ENCODE assay signal across 8 mouse cellular contexts in genomic region chr2:130283854-130284654, GRCm38 (mm10). TPM values are rescaled to one million over a fixed set of nuclear protein-coding genes. Genes with fewer than 3 reads are reported as not detected.
DNase-seq lines count a peak whose midpoint lies in the region; ATAC-seq and TF ChIP-seq lines count a peak whose summit lies in the region.

TSS of gene Idh3b (minus strand) at chr2:130284547.

- DNase-seq in c-Kit-negative CD71-positive TER-119-positive erythroid progenitor cells, embryonic 14.5 days (ENCODE audit: low read depth, low spot score) = peak; percentile 60
- DNase-seq in forebrain, embryonic 10.5 days (ENCODE audit: extremely low spot score, low spot score) = peak; percentile 90
- peak; percentile 95 for DNase-seq in kidney, postnatal 10 days
- DNase-seq in liver, embryonic 11.5 days (ENCODE audit: low spot score) = peak; percentile 91
- peak; percentile 83 to 93 for DNase-seq in spleen, postnatal 4 days (ENCODE audit: low spot score in 2 of 2)

- no peaks in the 10 kb centered on the region for H3K27me3 ChIP-seq in forebrain, embryonic 10.5 days (ENCODE audit: poor library complexity, severe bottlenecking)
- H3K27me3 ChIP-seq in heart, embryonic 14.5 days (ENCODE audit: control insufficient read depth, insufficient read depth, low read length) = no peaks in the 10 kb centered on the region
- H3K27me3 ChIP-seq in liver, embryonic 11.5 days (replicated peaks; ENCODE audit: control insufficient read depth, insufficient read depth, low read length) = no peaks in the 10 kb centered on the region
- H3K27me3 ChIP-seq in myocyte (ENCODE audit: control insufficient read depth, insufficient read depth, insufficient read length) = no peaks in the 10 kb centered on the region

- peak; percentile 93 for ATAC-seq in CD4-positive, CD25-positive, alpha-beta regulatory T cell, adult 4 months
- peak; percentile 74 for ATAC-seq in heart, embryonic 14.5 days (ENCODE audit: insufficient number of reproducible peaks, insufficient read depth, low FRiP score, low read depth)
- ATAC-seq in liver, embryonic 11.5 days (replicated peaks; ENCODE audit: low FRiP score) = peak; percentile 79

- TF ChIP-seq POLR2A in myocyte (IDR thresholded peaks at IDR 0.05; ENCODE audit: insufficient read length, low read depth) = peak; percentile 97

- peak within 1 kb of the TSS; percentile 91 for H3K27ac ChIP-seq in forebrain, embryonic 10.5 days
- H3K27ac ChIP-seq in heart, embryonic 14.5 days (replicated peaks in 1 of 2; ENCODE audit: control insufficient read depth in 1 of 2, insufficient read depth in 1 of 2, low read depth in 2 of 2, low read length in 2 of 2) = peak within 1 kb of the TSS; percentile 74 to 88
- peak within 1 kb of the TSS; percentile 73 for H3K27ac ChIP-seq in liver, embryonic 11.5 days (ENCODE audit: low read depth, low read length)

- peak within 1 kb of the TSS; percentile 89 for H3K9ac ChIP-seq in heart, embryonic 14.5 days (ENCODE audit: low read length)
- peak within 1 kb of the TSS; percentile 83 for H3K9ac ChIP-seq in liver, embryonic 11.5 days (ENCODE audit: low read depth, low read length)

- peak within 1 kb of the TSS; percentile 80 for H3K4me3 ChIP-seq in forebrain, embryonic 10.5 days
- H3K4me3 ChIP-seq in heart, embryonic 14.5 days (ENCODE audit: control insufficient read depth in 1 of 2, insufficient read depth in 1 of 2, low read depth in 1 of 2, low read length in 2 of 2) = peak within 1 kb of the TSS; percentile 52 to 95
- H3K4me3 ChIP-seq in liver, embryonic 11.5 days (ENCODE audit: low read depth, low read length) = peak within 1 kb of the TSS; percentile 86
- H3K4me3 ChIP-seq in myocyte = peak within 1 kb of the TSS; percentile 97

- WGBS in forebrain, embryonic 10.5 days = under 1% methylated on average over 51 of the region's 51 CpGs
- WGBS in heart, embryonic 14.5 days = under 1% methylated on average over 51 of the region's 51 CpGs
- 1% methylated on average over 51 of the region's 51 CpGs for WGBS in liver, embryonic 11.5 days

- peak within 1 kb of the TSS; percentile 74 for H3ac ChIP-seq in myocyte (ENCODE audit: control insufficient read depth, insufficient read length)

- peaks cover 37% of the 10 kb centered on the region for H3K36me3 ChIP-seq in forebrain, embryonic 10.5 days (replicated peaks)
- peaks cover 40% of the 10 kb centered on the region for H3K36me3 ChIP-seq in heart, embryonic 14.5 days (ENCODE audit: control insufficient read depth, insufficient read depth, low read length)
- H3K36me3 ChIP-seq in liver, embryonic 11.5 days (ENCODE audit: control insufficient read depth, insufficient read depth, low read length) = peaks cover 21% of the 10 kb centered on the region; the same call in 1 of the 2 replicates
- H3K36me3 ChIP-seq in myocyte (ENCODE audit: control insufficient read depth, insufficient read depth) = peaks cover 17% of the 10 kb centered on the region

- peaks cover 21% of the 10 kb centered on the region for H3K4me1 ChIP-seq in forebrain, embryonic 10.5 days
- H3K4me1 ChIP-seq in heart, embryonic 14.5 days (ENCODE audit: control insufficient read depth in 2 of 2, insufficient read depth in 2 of 2, low read length in 2 of 2) = peaks cover 3 to 13% of the 10 kb centered on the region in 2 experiments; a peak in 3 of 4 replicates
- H3K4me1 ChIP-seq in liver, embryonic 11.5 days (replicated peaks; ENCODE audit: control insufficient read depth, insufficient read depth, low read length) = peaks cover 7% of the 10 kb centered on the region; the same call in 1 of the 2 replicates

- peak within 1 kb of the TSS; percentile 78 for H3K4me2 ChIP-seq in heart, embryonic 14.5 days (ENCODE audit: low read length)
- H3K4me2 ChIP-seq in liver, embryonic 11.5 days = peak within 1 kb of the TSS; percentile 81
- peak within 1 kb of the TSS; percentile 84 for H3K4me2 ChIP-seq in myocyte (ENCODE audit: low read depth)

- peaks cover 33% of the 10 kb centered on the region for H3K79me2 ChIP-seq in myocyte (ENCODE audit: control insufficient read depth, insufficient read depth)

- no peaks in the 10 kb centered on the region for H3K9me3 ChIP-seq in forebrain, embryonic 10.5 days
- H3K9me3 ChIP-seq in heart, embryonic 14.5 days (ENCODE audit: control insufficient read depth, low read length) = no peaks in the 10 kb centered on the region
- no peaks in the 10 kb centered on the region for H3K9me3 ChIP-seq in liver, embryonic 11.5 days (ENCODE audit: control insufficient read depth, low read length)

TF ChIP-seq in myocyte, 11 proteins besides CTCF, POLR2A, EP300 and RAD21:
- TF ChIP-seq SRF (IDR thresholded peaks at IDR 0.05; ENCODE audit: control insufficient read depth, insufficient read length, low read depth) (peak; percentile 86), POLR2AphosphoS2 (IDR thresholded peaks at IDR 0.05; ENCODE audit: insufficient read length, low read depth) (peak; percentile 95), E2F4 (IDR thresholded peaks at IDR 0.05; ENCODE audit: insufficient read depth) (peak; percentile 52), REST (IDR thresholded peaks at IDR 0.05; ENCODE audit: insufficient read depth, insufficient read length) (peak; percentile 28), USF1 (IDR thresholded peaks at IDR 0.05; ENCODE audit: low read depth) (no peak), CEBPB (IDR thresholded peaks at IDR 0.05; ENCODE audit: insufficient read depth, poor library complexity, severe bottlenecking) (no peak)
TF ChIP-seq in myocyte: peak in this region for 4.

RNA-seq across cellular contexts. Expression of gene Idh3b, which starts in this region (rescaled TPM):
- 100 to 1,000 TPM; 142 to 200 TPM for polyA plus RNA-seq in CD4-positive, CD25-positive, alpha-beta regulatory T cell, adult 4 months (2017; shearing (Covaris generic))
- polyA plus RNA-seq in forebrain, embryonic 10.5 days (2016; fragmentation: Nextera tagmentation; extraction: Ambion mirVana) = 136 and 139 TPM in 2 replicates
- 326 and 327 TPM in 2 replicates for polyA plus RNA-seq in heart, embryonic 14.5 days (2014; fragmentation: Nextera tagmentation; extraction: Ambion mirVana)
- polyA plus RNA-seq in liver, embryonic 11.5 days (2014; fragmentation: Nextera tagmentation; extraction: Ambion mirVana) = 184 and 188 TPM in 2 replicates
- polyA plus RNA-seq in myocyte (2012; fragmentation: generic; extraction: Trizol) = 137 TPM

Comparison
In these comparisons a context has a peak if more than half of its experiments do, and no peak if none do; other contexts are left out.
1. Peak in every context shown above with its lines: DNase-seq, ATAC-seq, H3K4me3 ChIP-seq and H3K27ac ChIP-seq.